Mouse (Mus musculus) left cerebral cortex, postnatal 14 days (tissue): ENCODE measurements at regions not wholly inside any gene's neighbourhood (a gene's known extent, or its start where the extent isn't known, plus 50 kb on each side); places are given as distances from the start of the nearest gene placed in this dataset.
A peak's percentile ranks its signal among the peaks of the same experiment; 100 is the strongest.

Experiments used
- DNase-seq, 2 experiments: peaks; one replicate each; pipeline ENCODE4 v3.0.0; 2021 to 2022; ENCODE audit warnings: low spot score in 2 of 2, mixed read lengths in 1 of 2
- intact Hi-C: fragments of 180-260 bp; cut with DNase I; formaldehyde crosslinking; loops from one replicate; pipeline ENCODE4 v1.15.1; 2025

GRCm38 (mm10) chr4:30216086-30216485 is 1403.2 kb downstream of the Epha7 start:
- DNase-seq: peak in 1 of 2 experiments; percentile 3
- intact Hi-C loops: no loop called here

DNA sequence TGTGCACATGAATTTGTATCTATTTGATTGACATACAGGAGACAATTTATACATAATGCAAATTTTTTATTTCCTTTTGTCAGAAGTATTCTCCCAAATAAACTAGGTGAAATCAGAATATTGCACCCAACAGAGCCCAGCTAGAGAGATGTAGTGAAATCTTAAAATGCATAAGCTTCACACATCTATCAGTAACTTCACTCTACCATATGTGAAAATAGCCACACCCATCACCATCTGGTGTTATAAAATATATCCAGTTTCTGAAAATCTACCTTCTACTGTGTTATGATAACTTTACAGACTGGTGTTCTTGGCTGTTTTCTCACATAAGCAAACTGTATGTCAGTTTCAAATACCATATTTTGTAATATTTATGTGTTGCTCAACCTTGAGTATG is 1414.2 kb downstream of the Epha7 start:
- DNase-seq: no peak
- intact Hi-C loops: no loop called here

DNA sequence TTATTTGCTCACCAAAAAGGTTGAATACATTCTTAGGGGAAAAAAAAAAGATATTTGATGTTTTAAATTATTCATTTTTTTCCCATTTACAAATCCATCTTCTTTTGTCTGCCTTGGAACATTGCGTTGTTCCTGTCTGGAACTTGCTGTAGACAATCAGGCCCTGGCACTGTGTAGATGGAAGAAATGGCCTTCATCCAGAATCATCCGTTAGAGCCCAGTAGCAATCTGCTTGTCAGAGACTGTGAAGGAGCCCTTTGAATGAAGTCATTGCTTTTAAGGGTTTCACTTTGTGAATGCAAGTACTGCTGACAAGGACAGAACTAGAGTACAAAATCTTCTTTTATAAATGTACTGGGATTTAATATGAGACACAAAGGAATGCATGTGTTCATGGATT is 1449.2 kb downstream of the Epha7 start:
- intact Hi-C loops: no loop called here
- peak; percentile 5 to 8 for DNase-seq

- intact Hi-C loops: no loop called here
- peak in 1 of 2 experiments; percentile 4 for DNase-seq
These were observed 1455.1 kb downstream of the Epha7 start for GRCm38 (mm10) chr4:30268026-30268425.

DNA sequence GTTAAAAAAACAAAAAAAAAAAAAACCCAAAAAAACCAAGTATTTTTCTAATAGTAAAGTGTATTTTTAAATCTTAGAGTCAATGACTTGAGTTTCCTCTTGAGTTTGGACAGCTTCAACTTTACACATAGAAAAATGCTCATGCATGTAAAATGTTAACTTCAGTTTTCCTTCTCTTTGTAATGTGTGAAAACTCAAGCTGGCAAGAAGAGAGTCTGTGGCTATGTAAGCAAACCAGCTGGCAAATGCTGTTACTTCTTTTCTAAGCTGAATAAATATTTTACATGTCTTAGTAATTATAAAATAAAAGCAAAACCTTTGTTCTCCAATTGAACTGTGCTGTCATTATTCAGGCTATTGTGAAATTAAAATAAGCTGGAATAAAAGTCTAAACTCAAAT is 1457.1 kb downstream of the Epha7 start:
- intact Hi-C loops: no loop called here
- DNase-seq: no peak

- DNase-seq: no peak
- intact Hi-C loops: no loop called here
These were observed 1499.5 kb downstream of the Epha7 start for GRCm38 (mm10) chr4:30312438-30312837.

GRCm38 (mm10) chr4:30312956-30313355 is 1500.0 kb downstream of the Epha7 start:
- intact Hi-C loops: no loop called here
- DNase-seq: no peak

GRCm38 (mm10) chr4:30315348-30315747 is 1502.4 kb downstream of the Epha7 start:
- intact Hi-C loops: no loop called here
- DNase-seq: no peak

GRCm38 (mm10) chr4:30316995-30317394 is 1504.1 kb downstream of the Epha7 start:
- intact Hi-C loops: no loop called here
- DNase-seq: no peak

DNA sequence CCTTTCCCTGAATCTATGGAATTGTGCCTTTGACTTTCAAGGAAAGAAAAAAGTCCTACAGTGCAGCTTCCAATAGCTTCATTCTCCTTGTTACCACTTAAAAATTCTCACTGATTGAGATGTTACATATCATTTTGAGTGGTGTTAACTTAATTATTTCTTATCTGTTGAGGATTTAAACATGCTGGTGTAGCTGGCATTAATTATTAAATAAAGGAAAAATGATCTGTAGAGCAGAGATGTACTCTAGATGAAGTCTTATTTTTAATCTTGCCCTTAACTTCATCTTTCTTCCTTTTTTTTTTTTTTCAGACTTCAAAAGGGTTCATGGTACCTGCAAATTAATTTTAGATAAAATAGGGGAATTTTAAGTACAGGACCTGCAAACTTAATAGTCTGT is 1507.1 kb downstream of the Epha7 start:
- DNase-seq: no peak
- intact Hi-C loops: no loop called here

DNA sequence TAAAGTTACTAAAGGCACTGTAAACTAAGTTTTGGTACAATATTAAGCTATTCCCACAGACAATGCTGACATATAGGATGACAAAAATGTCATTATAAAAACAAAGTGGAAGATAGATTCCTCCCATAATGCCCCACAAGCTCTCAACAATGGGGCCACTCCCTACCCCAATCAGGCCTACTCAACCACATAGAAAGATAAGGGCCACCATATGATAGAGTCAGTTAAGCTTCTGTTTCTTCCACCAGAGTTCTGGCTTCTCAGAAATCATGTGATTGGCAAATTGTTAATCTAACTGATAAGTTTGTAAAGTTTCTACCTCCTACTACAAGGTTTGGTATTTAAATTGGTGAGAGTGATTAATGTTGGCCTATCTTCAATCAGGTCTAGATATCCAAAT is 1534.6 kb downstream of the Epha7 start:
- DNase-seq: no peak
- intact Hi-C loops: no loop called here
